ENCODE assay signal across 16 mouse cellular contexts in the genomic region with DNA sequence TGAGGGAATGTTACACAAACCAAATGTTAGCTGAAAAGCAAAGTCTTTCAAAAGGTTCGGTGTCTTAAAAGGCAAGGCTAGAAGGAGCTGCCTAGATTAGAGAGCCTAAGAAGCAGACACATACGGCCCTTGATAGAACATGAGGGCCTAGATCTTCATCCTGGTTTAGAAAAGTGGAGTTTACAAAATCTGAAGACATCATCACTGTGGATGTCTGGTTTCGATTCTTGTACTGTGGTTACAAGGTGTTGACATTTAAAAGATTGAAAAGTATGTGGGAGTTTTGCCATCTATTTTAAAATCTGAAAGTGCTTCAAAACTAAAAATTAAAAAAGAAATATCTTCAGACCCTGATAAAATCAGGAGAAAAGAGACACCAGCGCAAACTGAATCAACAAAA.
"Had no signal": no experiment of that assay in that cellular context is flagged by ENCODE, and none has a peak within 500 bp of the region (broad histone marks: within the 10 kb centered on the region; RNA-seq: fewer than 3 reads in every experiment).

No protein-coding gene starts in this region.

- H3K4me3 ChIP-seq: midbrain, embryonic 13.5 days; midbrain, embryonic 15.5 days; myocyte; neural tube, embryonic 12.5 days had no signal

- ATAC-seq: midbrain, embryonic 13.5 days had no signal

- H3K27me3 ChIP-seq: midbrain, embryonic 13.5 days; midbrain, embryonic 15.5 days; neural tube, embryonic 12.5 days had no signal

- H3K9ac ChIP-seq: lung, embryonic 14.5 days; midbrain, embryonic 13.5 days; midbrain, embryonic 15.5 days; neural tube, embryonic 12.5 days had no signal

- H3K9me3 ChIP-seq: midbrain, embryonic 13.5 days; midbrain, embryonic 15.5 days; neural tube, embryonic 12.5 days had no signal

- H3K4me2 ChIP-seq: lung, embryonic 14.5 days; midbrain, embryonic 11.5 days; midbrain, embryonic 13.5 days; midbrain, embryonic 15.5 days; neural tube, embryonic 12.5 days had no signal

- H3K36me3 ChIP-seq: midbrain, embryonic 13.5 days; midbrain, embryonic 15.5 days; neural tube, embryonic 12.5 days had no signal

- H3K27ac ChIP-seq: neural tube, embryonic 12.5 days had no signal

- DNase-seq: lung, adult 18-20 months; lung, embryonic 14.5 days; lung, postnatal 10 days; lung, postnatal 4 days; right cerebral cortex, adult 18-20 months; right cerebral cortex, postnatal 25 days; right cerebral cortex, postnatal 4 days; spleen, adult 18-20 months; thymus, adult 2 months; thymus, postnatal 25 days; thymus, postnatal 4 days had no signal
